Mouse (Mus musculus) thymus, adult 2 months (tissue): ENCODE measurements at regions not wholly inside any gene's neighbourhood (a gene's known extent, or its start where the extent isn't known, plus 50 kb on each side); places are given as distances from the start of the nearest gene placed in this dataset.

Source experiments
- CTCF ChIP-seq: fragments of 200-500 bp; IDR thresholded peaks from 2 replicates; pipeline ENCODE4 v1.5.1; 2012; ENCODE audit warnings: mild to moderate bottlenecking, control low read depth, low read length, moderate library complexity, borderline replicate concordance; ENCODE audit not compliant: control insufficient read depth, poor library complexity, insufficient read depth; ENCODE audit errors: extremely low read depth
- POLR2A ChIP-seq: fragments of 200-500 bp; IDR thresholded peaks from 2 replicates; pipeline ENCODE4 v1.6.1; 2012; ENCODE audit warnings: mild to moderate bottlenecking, low read length, control low read depth, moderate library complexity; ENCODE audit not compliant: control insufficient read depth, poor library complexity, insufficient read depth; ENCODE audit errors: extremely low read depth

- TF ChIP-seq CTCF (no peak), POLR2A (no peak)
Observed at GRCm38 (mm10) chr2:167866751-167867150, 65.1 kb upstream of the Ptpn1 start.
